Mouse (Mus musculus) cerebellum, postnatal 14 days (tissue): ENCODE data around the gene Cypt14.
"Not testable (repeated sequence)": the region's sequence is repeated elsewhere in the genome, so short reads cannot be mapped to it uniquely, and the experiment has no call there.

Source experiments
- DNase-seq, 2 experiments: peaks; one replicate each; pipeline ENCODE4 v3.0.0; 2021; ENCODE audit warnings: mixed read lengths in 2 of 2

Gene Cypt14

GRCm38 (mm10) chrX:39863504-39863903 is at the start of gene Cypt14:
Gene Cypt14 (minus strand): TSS chrX:39863604.
- not testable (repeated sequence) for DNase-seq
